Mouse (Mus musculus) mammary gland, adult 2 months (tissue): ENCODE results near the gene Rbm11. TPM values are rescaled to one million over a fixed set of nuclear protein-coding genes. Genes with fewer than 3 reads are reported as not detected.

Experiments
- polyA plus RNA-seq: library from polyadenylated mRNA; depleted of rRNA; stranded (reverse); fragments of >200 nt; gene quantifications from 2 replicates; pipeline ENCODE4 v1.2.3, GENCODE M21; 2012; ENCODE audit warnings: low replicate concordance; rRNA removed

Rbm11 gene
- polyA plus RNA-seq = 0.06 TPM in 1 of 2 replicates, not detected in the other

GRCm38 (mm10) chr16:75592671-75593500, at the start of gene Rbm11:
TSS of gene Rbm11 (plus strand) at chr16:75592844.

DNA sequence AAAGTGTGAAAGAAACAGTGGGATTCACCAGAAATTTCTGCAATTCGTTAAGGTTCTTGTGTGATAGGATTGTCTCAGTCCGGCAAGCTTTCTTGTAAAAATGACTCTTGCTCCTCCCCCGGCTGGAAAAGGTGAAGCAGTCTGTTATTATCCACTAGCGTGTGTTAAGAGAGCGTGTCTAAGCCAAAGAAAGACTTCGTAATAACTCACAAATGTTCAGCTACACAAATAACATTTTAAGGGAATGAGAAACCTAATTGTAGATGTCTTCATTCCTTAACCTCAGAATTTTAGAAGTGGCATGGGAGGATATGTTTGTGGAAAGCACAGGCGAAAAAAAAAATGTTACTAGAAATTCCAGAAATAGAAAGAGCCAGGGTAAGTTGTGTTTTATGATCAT, 6.7 kb upstream of the Rbm11 start, which contains the start of gene Lipi:
Gene Lipi, minus strand, starts transcription at position 101 of the 400 bp plus-strand sequence.

Other genes with a start within 250 kb of the Rbm11 start
- gene Lipi, start 6.8 kb upstream of the Rbm11 start, polyA plus RNA-seq = not detected in 2 replicates
- 2.7 and 5.9 TPM in 2 replicates for gene Hspa13, start 174.3 kb downstream of the Rbm11 start, polyA plus RNA-seq